Mouse (Mus musculus): ENCODE measurements around the gene Grid2ip.

DNA sequence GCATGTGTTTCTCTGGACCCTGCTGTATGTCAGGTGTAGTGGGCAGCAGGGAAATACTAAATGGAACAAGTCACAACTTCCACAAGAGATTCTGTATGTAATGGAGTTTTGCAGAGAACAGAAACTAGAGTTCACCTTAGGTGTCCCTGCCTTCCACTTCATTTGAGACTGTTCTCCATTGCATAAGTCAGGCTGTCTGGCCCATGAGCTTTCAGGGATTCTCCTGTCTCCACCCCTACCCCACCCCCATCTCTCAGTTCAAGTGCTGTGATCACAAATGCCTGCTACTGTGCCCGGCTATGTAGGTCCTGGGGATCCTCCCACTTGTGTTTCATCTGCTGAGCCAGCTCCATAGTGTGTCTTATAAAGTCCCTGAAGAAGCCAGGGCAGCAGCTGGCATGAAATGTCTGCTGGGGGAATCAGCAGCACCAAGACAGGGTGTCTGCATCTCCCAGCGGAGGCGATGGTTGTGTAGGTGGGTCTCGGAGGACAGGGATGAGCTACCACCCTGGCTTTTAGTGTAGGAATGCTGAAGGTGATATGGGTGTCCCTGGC is 53.8 kb downstream of the Grid2ip start:
- TF ChIP-seq SIN3A (IDR thresholded peaks at IDR 0.05; ENCODE audit: low read length): no peak
- TF ChIP-seq POLR2A (IDR thresholded peaks at IDR 0.05; ENCODE audit: low read depth, low read length): no peak
- TF ChIP-seq MEF2A (IDR thresholded peaks at IDR 0.05; ENCODE audit: borderline replicate concordance, low read depth, low read length): no peak
- no peak for TF ChIP-seq CTCF (conservative IDR thresholded peaks at IDR 0.05 in 1 of 2, IDR thresholded peaks at IDR 0.05 in 1 of 2; ENCODE audit: low read depth in 2 of 2, low read length in 2 of 2)
- TF ChIP-seq MAX (IDR thresholded peaks at IDR 0.05; ENCODE audit: low read length): no peak
- TF ChIP-seq PAX5 (IDR thresholded peaks at IDR 0.05; ENCODE audit: low read length): no peak
- TF ChIP-seq RCOR1 (conservative IDR thresholded peaks at IDR 0.05; ENCODE audit: low read depth, low read length): no peak
- TF ChIP-seq USF1 (IDR thresholded peaks at IDR 0.05; ENCODE audit: low read depth, low read length): no peak
- TF ChIP-seq ZC3H11A (IDR thresholded peaks at IDR 0.05; ENCODE audit: low read depth, low read length): no peak
- no peak for TF ChIP-seq EP300 (IDR thresholded peaks at IDR 0.05; ENCODE audit: low read length)
- TF ChIP-seq CHD2 (IDR thresholded peaks at IDR 0.05; ENCODE audit: low read length): no peak
- no peak for TF ChIP-seq ETS1 (conservative IDR thresholded peaks at IDR 0.05; ENCODE audit: low read depth, low read length)
- no peak for TF ChIP-seq MYC (IDR thresholded peaks at IDR 0.05; ENCODE audit: low read depth, low read length)

All from CH12.LX (cell line).